Mouse (Mus musculus): ENCODE measurements around the gene Mal. TPM values are rescaled to one million over a fixed set of nuclear protein-coding genes. Genes with fewer than 3 reads are reported as not detected.

Mal gene
- total RNA-seq, 1 experiment, result 0.67 TPM

- no peaks in the 10 kb centered on the region for H3K9me3 ChIP-seq (ENCODE audit: control insufficient read depth, insufficient read depth, low read depth, low read length)
- H3K9ac ChIP-seq (ENCODE audit: insufficient read depth, low read depth, low read length, poor library complexity, severe bottlenecking), result no peak overlapping the region
- H3K27ac ChIP-seq (ENCODE audit: insufficient read depth, low read depth, low read length, poor library complexity, severe bottlenecking), result no peak overlapping the region
- no peak overlapping the region for H3K4me3 ChIP-seq (ENCODE audit: insufficient read depth in 1 of 2, low read depth in 1 of 2, low read length in 2 of 2, poor library complexity in 1 of 2, severe bottlenecking in 1 of 2)
- in situ Hi-C loops (cut with MboI; ENCODE audit: low sequenced_read_pairs in 2 of 2, unreplicated experiment in 2 of 2), result no loop called here
- TF ChIP-seq MAFK (IDR thresholded peaks at IDR 0.05; ENCODE audit: insufficient read depth, low read depth, low read length) (no peak), CHD2 (IDR thresholded peaks at IDR 0.05; ENCODE audit: low read depth, low read length) (no peak), HCFC1 (IDR thresholded peaks at IDR 0.05; ENCODE audit: borderline replicate concordance, insufficient read depth, low read length) (no peak), ZNF384 (IDR thresholded peaks at IDR 0.05; ENCODE audit: low read depth, low read length) (no peak)
- no peaks in the 10 kb centered on the region for H3K4me1 ChIP-seq (ENCODE audit: control insufficient read depth in 2 of 2, insufficient read depth in 2 of 2, low read length in 2 of 2, poor library complexity in 1 of 2)
- H3K36me3 ChIP-seq (ENCODE audit: control insufficient read depth, insufficient read depth, low read length, poor library complexity, severe bottlenecking), result no peaks in the 10 kb centered on the region
- DNase-seq (ENCODE audit: low read depth, low spot score), result no peak
Observed at GRCm38 (mm10) chr2:127646875-127647274, 9.6 kb downstream of the Mal start.

GRCm38 (mm10) chr2:127643728-127644704, 12.5 kb downstream of the Mal start:
- Histone ChIP-seq H3K4me3 (ENCODE audit: insufficient read depth in 1 of 2, low read depth in 1 of 2, low read length in 2 of 2, poor library complexity in 1 of 2, severe bottlenecking in 1 of 2) (no peak overlapping the region), H3K9me3 (ENCODE audit: control insufficient read depth, insufficient read depth, low read depth, low read length) (no peaks in the 10 kb centered on the region), H3K27ac (ENCODE audit: insufficient read depth, low read depth, low read length, poor library complexity, severe bottlenecking) (no peak overlapping the region), H3K9ac (ENCODE audit: insufficient read depth, low read depth, low read length, poor library complexity, severe bottlenecking) (no peak overlapping the region), H3K4me1 (ENCODE audit: control insufficient read depth in 2 of 2, insufficient read depth in 2 of 2, low read length in 2 of 2, poor library complexity in 1 of 2) (no peaks in the 10 kb centered on the region), H3K36me3 (ENCODE audit: control insufficient read depth, insufficient read depth, low read length, poor library complexity, severe bottlenecking) (no peaks in the 10 kb centered on the region)
- no peak for TF ChIP-seq CHD2 (IDR thresholded peaks at IDR 0.05; ENCODE audit: low read depth, low read length)
- no peak for TF ChIP-seq ZC3H11A (IDR thresholded peaks at IDR 0.05; ENCODE audit: borderline replicate concordance, low read depth, low read length)
- TF ChIP-seq ZNF384 (IDR thresholded peaks at IDR 0.05; ENCODE audit: low read depth, low read length), result no peak
- TF ChIP-seq MAFK (IDR thresholded peaks at IDR 0.05; ENCODE audit: insufficient read depth, low read depth, low read length), result no peak
- no peak for TF ChIP-seq HCFC1 (IDR thresholded peaks at IDR 0.05; ENCODE audit: borderline replicate concordance, insufficient read depth, low read length)
- DNase-seq (ENCODE audit: low read depth, low spot score), result no peak
- in situ Hi-C loops (cut with MboI; ENCODE audit: low sequenced_read_pairs in 2 of 2, unreplicated experiment in 2 of 2), result no loop called here

- Histone ChIP-seq H3K4me1 (ENCODE audit: control insufficient read depth in 2 of 2, insufficient read depth in 2 of 2, low read length in 2 of 2, poor library complexity in 1 of 2) (no peaks in the 10 kb centered on the region), H3K4me3 (ENCODE audit: insufficient read depth in 1 of 2, low read depth in 1 of 2, low read length in 2 of 2, poor library complexity in 1 of 2, severe bottlenecking in 1 of 2) (no peak overlapping the region), H3K9ac (ENCODE audit: insufficient read depth, low read depth, low read length, poor library complexity, severe bottlenecking) (no peak overlapping the region), H3K9me3 (ENCODE audit: control insufficient read depth, insufficient read depth, low read depth, low read length) (no peaks in the 10 kb centered on the region), H3K36me3 (ENCODE audit: control insufficient read depth, insufficient read depth, low read length, poor library complexity, severe bottlenecking) (no peaks in the 10 kb centered on the region), H3K27ac (ENCODE audit: insufficient read depth, low read depth, low read length, poor library complexity, severe bottlenecking) (no peak overlapping the region)
- in situ Hi-C loops (cut with MboI; ENCODE audit: low sequenced_read_pairs in 2 of 2, unreplicated experiment in 2 of 2), result no loop called here
- TF ChIP-seq MAFK (IDR thresholded peaks at IDR 0.05; ENCODE audit: insufficient read depth, low read depth, low read length) (no peak), ZNF384 (IDR thresholded peaks at IDR 0.05; ENCODE audit: low read depth, low read length) (no peak), ZC3H11A (IDR thresholded peaks at IDR 0.05; ENCODE audit: borderline replicate concordance, low read depth, low read length) (no peak), HCFC1 (IDR thresholded peaks at IDR 0.05; ENCODE audit: borderline replicate concordance, insufficient read depth, low read length) (no peak), CHD2 (IDR thresholded peaks at IDR 0.05; ENCODE audit: low read depth, low read length) (no peak)
- DNase-seq (ENCODE audit: low read depth, low spot score), result no peak
Observed at GRCm38 (mm10) chr2:127638973-127639372, 17.5 kb downstream of the Mal start.

- H3K36me3 ChIP-seq (ENCODE audit: control insufficient read depth, insufficient read depth, low read length, poor library complexity, severe bottlenecking), result no peaks in the 10 kb centered on the region
- no peak overlapping the region for H3K27ac ChIP-seq (ENCODE audit: insufficient read depth, low read depth, low read length, poor library complexity, severe bottlenecking)
- no peak for DNase-seq (ENCODE audit: low read depth, low spot score)
- in situ Hi-C loops (cut with MboI; ENCODE audit: low sequenced_read_pairs in 2 of 2, unreplicated experiment in 2 of 2), result no loop called here
- H3K9me3 ChIP-seq (ENCODE audit: control insufficient read depth, insufficient read depth, low read depth, low read length), result no peaks in the 10 kb centered on the region
- no peak overlapping the region for H3K4me3 ChIP-seq (ENCODE audit: insufficient read depth in 1 of 2, low read depth in 1 of 2, low read length in 2 of 2, poor library complexity in 1 of 2, severe bottlenecking in 1 of 2)
- H3K4me1 ChIP-seq (ENCODE audit: control insufficient read depth in 2 of 2, insufficient read depth in 2 of 2, low read length in 2 of 2, poor library complexity in 1 of 2), result no peaks in the 10 kb centered on the region
- H3K9ac ChIP-seq (ENCODE audit: insufficient read depth, low read depth, low read length, poor library complexity, severe bottlenecking), result no peak overlapping the region; the same call in 1 of the 2 replicates
- TF ChIP-seq CHD2 (IDR thresholded peaks at IDR 0.05; ENCODE audit: low read depth, low read length), result no peak
- no peak for TF ChIP-seq MAFK (IDR thresholded peaks at IDR 0.05; ENCODE audit: insufficient read depth, low read depth, low read length)
- TF ChIP-seq ZNF384 (IDR thresholded peaks at IDR 0.05; ENCODE audit: low read depth, low read length), result no peak
- TF ChIP-seq HCFC1 (IDR thresholded peaks at IDR 0.05; ENCODE audit: borderline replicate concordance, insufficient read depth, low read length), result no peak
- TF ChIP-seq ZC3H11A (IDR thresholded peaks at IDR 0.05; ENCODE audit: borderline replicate concordance, low read depth, low read length), result no peak
Observed at GRCm38 (mm10) chr2:127635581-127635980, 20.9 kb downstream of the Mal start.

All from ES-E14 (cell line).